Mouse (Mus musculus): ENCODE measurements around the gene Ccnt2.
A peak's percentile ranks its signal among the peaks of the same experiment; 100 is the strongest.

Ccnt2 gene

GRCm38 (mm10) chr1:127795087-127795769, 21.3 kb downstream of the Ccnt2 start:
- DNase-seq: no peak

- DNase-seq: no peak
These were observed 22.4 kb downstream of the Ccnt2 start for GRCm38 (mm10) chr1:127796341-127796740.

- no peak for DNase-seq
These were observed 22.8 kb downstream of the Ccnt2 start for GRCm38 (mm10) chr1:127796752-127797151.

GRCm38 (mm10) chr1:127802916-127803315, 29.0 kb downstream of the Ccnt2 start:
- peak in 1 of 2 experiments; percentile 17 for DNase-seq

GRCm38 (mm10) chr1:127808671-127809070, 34.7 kb downstream of the Ccnt2 start:
- DNase-seq: no peak

- DNase-seq: no peak
These were observed 39.0 kb downstream of the Ccnt2 start for GRCm38 (mm10) chr1:127812929-127813328.

- DNase-seq: no peak
These were observed 42.4 kb downstream of the Ccnt2 start for GRCm38 (mm10) chr1:127816381-127816780.

GRCm38 (mm10) chr1:127827325-127827724, 53.4 kb downstream of the Ccnt2 start:
- peak in 1 of 2 experiments; percentile 34 for DNase-seq

GRCm38 (mm10) chr1:127830215-127830921, 56.4 kb downstream of the Ccnt2 start:
- no peak for DNase-seq

GRCm38 (mm10) chr1:127833714-127834113, 59.8 kb downstream of the Ccnt2 start:
- DNase-seq: no peak

- no peak for DNase-seq
These were observed 60.2 kb downstream of the Ccnt2 start for GRCm38 (mm10) chr1:127834202-127834601.

- no peak for DNase-seq
These were observed 62.7 kb downstream of the Ccnt2 start for GRCm38 (mm10) chr1:127836619-127837018.

- no peak for DNase-seq
These were observed 64.6 kb downstream of the Ccnt2 start for GRCm38 (mm10) chr1:127838602-127839001.

GRCm38 (mm10) chr1:127845472-127845871, 71.5 kb downstream of the Ccnt2 start:
- no peak for DNase-seq

GRCm38 (mm10) chr1:127850075-127850610, 76.2 kb downstream of the Ccnt2 start:
- DNase-seq: no peak

GRCm38 (mm10) chr1:127854486-127855222, 80.7 kb downstream of the Ccnt2 start, which contains the start of gene Map3k19:
Gene Map3k19 (minus strand): TSS chr1:127855031.
- peak in 1 of 2 experiments; percentile 31 for DNase-seq
